7 mouse cellular contexts compared by ENCODE assay signal in genomic region chr16:3116113-3116511, GRCm38 (mm10).
DNase-seq lines count a peak whose midpoint lies in the region; ATAC-seq lines count a peak whose summit lies in the region.
"Not testable (repeated sequence)": the region's sequence is repeated elsewhere in the genome, so short reads cannot be mapped to it uniquely, and the experiment has no call there.

No protein-coding gene starts in this region.

- not testable (repeated sequence) for H3K9me3 ChIP-seq in midbrain, embryonic 14.5 days (ENCODE audit: control insufficient read depth, low read length)

- 79% methylated on average over 2 of the region's 3 CpGs for WGBS in midbrain, embryonic 14.5 days

- not testable (repeated sequence) for H3K27ac ChIP-seq in midbrain, embryonic 14.5 days (replicated peaks; ENCODE audit: low read depth, low read length)

- H3K9ac ChIP-seq in midbrain, embryonic 14.5 days (replicated peaks; ENCODE audit: low read length) = not testable (repeated sequence)

- DNase-seq in T-cell, adult 2 months (ENCODE audit: low spot score) = peak; percentile 35
- peak; percentile 17 for DNase-seq in cerebellum, adult 9-11 months
- peak; percentile 96 for DNase-seq in heart, adult 11 months
- peak; percentile 30 for DNase-seq in kidney, adult 11 months
- DNase-seq in layer of hippocampus, postnatal 25 days (ENCODE audit: extremely low spot score in 1 of 2, low spot score in 1 of 2) = peak; percentile 12 to 42
- DNase-seq in midbrain, embryonic 14.5 days = not testable (repeated sequence)
- DNase-seq in splenic B cell, adult 2 months (ENCODE audit: low read depth, low spot score) = peak; percentile 11

- not testable (repeated sequence) for H3K4me1 ChIP-seq in midbrain, embryonic 14.5 days (ENCODE audit: control insufficient read depth, insufficient read depth, low read length)

- not testable (repeated sequence) for H3K27me3 ChIP-seq in midbrain, embryonic 14.5 days (ENCODE audit: control insufficient read depth, insufficient read depth, low read length); splenic B cell, adult 2 months (ENCODE audit: control insufficient read depth, insufficient read depth, low read length, poor library complexity, severe bottlenecking)

- not testable (repeated sequence) for H3K36me3 ChIP-seq in midbrain, embryonic 14.5 days (ENCODE audit: control insufficient read depth, insufficient read depth, low read length); splenic B cell, adult 2 months (ENCODE audit: control insufficient read depth, insufficient read depth, low read length, poor library complexity, severe bottlenecking)

- ATAC-seq in midbrain, embryonic 14.5 days (ENCODE audit: low FRiP score, low TSS enrichment) = peak; percentile 57; the same call in 1 of the 2 replicates

- not testable (repeated sequence) for H3K4me2 ChIP-seq in midbrain, embryonic 14.5 days (ENCODE audit: low read length)

- not testable (repeated sequence) for H3K4me3 ChIP-seq in midbrain, embryonic 14.5 days (replicated peaks; ENCODE audit: low read depth, low read length)
